Mouse (Mus musculus): ENCODE measurements at regions not wholly inside any gene's neighbourhood (a gene's known extent, or its start where the extent isn't known, plus 50 kb on each side); places are given as distances from the start of the nearest gene placed in this dataset.

DNA sequence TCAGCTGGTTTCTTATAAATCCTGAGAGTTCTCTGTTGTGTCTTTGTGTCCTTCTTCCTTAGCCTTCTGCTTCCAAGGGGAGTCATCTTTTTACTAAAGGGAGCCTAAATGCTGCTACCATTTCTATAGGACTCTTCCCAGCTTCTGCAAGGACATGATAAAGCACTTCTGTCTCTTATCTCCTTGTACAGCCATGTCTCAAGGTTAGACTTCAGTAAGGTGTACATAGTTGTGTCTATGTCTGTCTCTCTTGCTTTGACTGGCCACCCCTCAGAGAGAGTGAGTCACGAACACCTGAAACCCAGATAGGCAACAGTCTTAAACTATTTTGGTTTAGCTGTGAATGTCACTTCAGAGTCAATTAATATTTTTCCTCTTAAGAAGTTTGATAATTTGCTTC, 353.0 kb downstream of the Btg1 start:
- no peak for DNase-seq

DNA sequence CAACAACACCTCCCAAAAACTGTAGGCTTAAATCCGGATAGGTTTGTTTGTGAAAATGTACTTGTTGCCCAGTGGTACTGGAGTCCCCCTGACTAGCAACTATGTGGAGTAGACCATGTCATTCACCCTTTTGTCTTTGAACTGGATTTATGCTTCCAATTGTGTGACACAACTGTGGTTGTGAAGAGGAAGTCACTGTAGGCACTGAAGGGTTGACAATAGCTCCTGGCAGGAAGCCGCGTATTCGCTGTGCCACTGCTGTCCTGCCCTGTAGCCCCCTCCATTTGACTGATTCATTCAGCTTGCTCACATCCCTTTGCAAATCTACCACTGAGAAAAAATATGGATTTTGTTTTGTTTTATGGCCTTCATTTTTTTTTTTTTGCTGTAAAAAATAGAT, 353.9 kb downstream of the Btg1 start:
- DNase-seq = no peak

DNA sequence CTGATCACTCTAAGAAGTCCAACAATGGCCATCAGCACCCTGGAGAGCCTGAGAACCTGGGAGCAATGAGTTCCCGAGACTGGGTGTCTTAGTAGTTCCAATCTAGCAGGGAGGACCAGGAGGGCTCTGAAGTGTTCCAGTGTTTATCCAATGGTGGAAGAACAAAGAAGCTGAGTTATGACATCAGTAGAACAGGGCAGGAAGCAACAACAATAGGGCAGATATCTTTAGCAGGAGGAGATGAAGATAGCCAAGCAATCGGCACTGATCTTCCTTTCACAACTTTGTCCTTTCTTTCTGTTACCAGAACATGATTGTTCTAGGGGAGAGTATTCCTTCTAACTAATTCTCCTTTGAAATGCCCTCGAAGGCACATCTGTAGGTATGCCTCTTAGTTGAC, 355.0 kb downstream of the Btg1 start:
- no peak for DNase-seq

DNA sequence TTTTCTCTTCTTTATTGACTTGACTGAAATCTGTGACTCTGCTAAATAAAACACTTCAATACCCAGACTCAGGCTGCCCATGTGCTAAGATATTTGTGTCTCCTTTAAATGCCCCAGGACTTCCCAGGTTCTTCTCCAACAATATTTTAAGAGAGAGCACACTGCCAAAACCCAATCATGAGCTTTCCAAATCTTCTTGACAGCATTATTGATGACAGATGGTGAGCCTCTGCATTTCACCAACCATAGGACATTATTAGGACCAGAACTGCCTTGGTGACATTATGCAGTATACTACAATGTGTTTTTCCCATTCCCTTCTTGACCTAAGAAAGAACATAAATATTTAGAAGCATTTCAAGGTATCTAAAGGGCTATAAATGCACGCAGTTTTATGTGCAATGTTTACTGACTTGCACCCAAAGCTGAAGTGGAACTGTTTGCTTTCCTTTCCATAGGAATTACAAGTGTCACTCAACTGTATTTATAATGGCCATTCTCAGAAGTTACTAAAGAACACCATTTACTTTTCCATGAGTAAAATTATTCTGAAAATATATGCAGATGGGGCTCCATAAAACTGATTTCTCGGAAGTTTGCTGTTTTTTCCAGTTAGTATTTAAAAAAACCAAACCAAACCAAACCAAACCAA, 357.6 kb downstream of the Btg1 start:
- DNase-seq = no peak

DNA sequence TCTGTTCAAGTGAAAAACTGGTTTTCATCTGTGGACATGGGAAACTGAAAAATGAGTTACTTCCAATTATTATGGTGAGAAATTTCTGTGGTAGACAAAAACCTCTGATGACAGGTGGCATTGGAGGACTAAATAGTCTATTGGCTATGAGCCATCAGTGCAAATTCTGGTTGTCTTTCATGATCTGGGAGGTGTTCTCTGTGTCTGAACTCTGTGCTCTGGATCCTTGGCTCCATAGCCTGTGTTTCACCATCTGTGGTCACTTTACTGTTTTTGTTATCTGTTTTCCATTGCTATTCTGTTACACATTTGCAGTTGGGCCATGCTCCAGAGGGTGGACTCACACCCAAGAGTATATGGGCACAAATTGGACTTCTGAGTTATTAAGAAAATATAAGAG, 359.9 kb downstream of the Btg1 start:
- no peak for DNase-seq

DNA sequence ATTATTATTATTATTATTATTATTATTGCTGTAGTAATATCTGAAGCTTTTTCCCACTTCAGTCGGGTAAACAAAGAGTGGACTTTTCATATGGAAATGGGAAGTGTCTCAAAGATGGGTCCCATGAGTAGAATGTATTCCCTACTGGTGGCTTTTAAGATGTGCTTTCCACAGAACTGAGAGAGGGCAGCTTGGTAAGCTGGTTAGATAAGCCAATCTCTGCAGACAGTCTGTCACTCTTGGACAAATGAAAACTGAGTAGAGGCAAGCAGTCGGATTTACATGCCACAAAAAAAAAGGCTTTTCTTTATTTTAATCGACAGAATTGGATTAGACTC, 363.7 kb downstream of the Btg1 start:
- DNase-seq = no peak

DNA sequence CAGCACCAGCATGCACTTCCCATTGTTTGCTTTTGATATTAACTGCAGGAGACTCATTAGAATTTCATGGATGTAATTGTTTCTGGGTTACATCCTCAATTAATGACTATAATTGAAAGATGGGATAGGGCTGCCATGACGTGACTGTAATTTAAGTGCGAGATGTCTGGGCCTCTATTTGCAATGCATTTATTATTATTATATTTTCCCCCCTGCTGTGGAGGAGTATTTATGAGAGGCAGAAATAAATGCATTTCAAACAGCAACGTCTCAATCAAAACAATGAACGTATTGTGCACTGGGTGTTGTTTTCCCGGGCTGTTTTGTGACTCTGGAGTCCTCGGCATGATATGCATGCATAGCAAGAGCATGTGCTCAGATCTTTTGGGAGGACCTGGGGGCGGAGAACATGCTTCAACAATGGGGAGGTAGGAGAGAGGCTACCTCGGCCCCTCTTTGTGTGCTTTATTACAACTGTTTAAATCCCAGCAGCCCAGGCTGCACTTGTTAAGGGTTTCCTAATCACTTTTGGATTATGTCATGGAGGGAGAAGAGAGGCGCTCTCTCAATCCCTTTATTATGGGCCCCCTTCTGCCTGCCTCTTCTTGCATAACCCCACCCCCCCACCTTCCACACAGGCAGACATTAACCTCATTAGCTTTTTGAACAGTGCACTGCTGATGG, 364.2 kb downstream of the Btg1 start:
- no peak for DNase-seq

DNA sequence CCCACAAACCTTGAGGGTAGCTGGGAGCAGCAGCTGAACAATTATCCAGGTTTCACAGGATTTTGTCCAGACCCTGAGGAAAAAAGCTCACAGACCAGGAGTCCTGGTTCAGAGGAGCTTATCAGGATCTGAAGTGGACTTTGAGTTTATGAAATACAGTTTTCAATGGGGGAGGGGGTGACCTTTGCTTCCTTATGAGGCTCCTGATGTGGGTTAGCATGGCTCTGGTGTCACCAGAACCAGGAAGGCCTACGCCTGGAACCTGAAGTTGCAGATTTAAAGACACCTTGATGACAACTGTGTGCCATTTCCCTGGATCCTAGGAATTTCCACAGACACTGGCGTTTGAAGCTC, 364.7 kb downstream of the Btg1 start:
- no peak for DNase-seq

DNA sequence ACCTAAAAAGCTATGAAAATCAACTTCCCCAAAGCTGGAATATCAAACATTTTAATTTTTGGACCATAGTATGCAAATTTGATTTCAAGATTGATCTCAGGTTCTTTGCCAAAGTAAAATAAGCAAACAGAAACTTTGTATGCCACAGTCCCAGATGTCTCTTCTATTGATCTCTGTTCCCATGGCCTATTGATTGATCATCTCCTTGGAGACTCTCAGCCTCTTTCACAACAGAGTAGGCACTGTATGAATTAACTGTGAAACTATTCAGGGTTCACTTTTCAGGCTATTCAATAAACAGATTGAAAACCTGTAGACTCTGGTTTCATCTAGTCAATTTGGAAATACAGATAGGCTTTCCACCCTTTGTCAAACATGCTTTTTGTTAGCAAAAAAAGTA, 384.1 kb downstream of the Btg1 start:
- no peak for DNase-seq

DNA sequence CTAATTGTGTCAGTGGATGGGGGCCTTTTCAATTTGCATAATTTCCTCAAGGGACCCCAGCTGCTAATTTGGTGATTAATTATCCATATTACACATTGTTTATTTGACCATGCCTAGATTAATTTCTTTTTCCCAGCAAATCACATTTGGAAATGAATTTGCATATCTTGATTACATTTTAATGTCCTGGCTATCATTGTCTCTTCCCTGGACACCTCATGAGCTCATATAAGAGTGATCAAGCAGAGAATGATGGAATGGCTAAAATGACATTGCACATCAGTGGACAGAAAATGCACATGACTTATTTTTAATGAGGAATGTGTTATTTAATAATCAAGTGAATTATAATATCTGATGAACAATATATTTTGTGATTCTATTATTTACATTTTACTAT, 392.1 kb downstream of the Btg1 start:
- no peak for DNase-seq

DNA sequence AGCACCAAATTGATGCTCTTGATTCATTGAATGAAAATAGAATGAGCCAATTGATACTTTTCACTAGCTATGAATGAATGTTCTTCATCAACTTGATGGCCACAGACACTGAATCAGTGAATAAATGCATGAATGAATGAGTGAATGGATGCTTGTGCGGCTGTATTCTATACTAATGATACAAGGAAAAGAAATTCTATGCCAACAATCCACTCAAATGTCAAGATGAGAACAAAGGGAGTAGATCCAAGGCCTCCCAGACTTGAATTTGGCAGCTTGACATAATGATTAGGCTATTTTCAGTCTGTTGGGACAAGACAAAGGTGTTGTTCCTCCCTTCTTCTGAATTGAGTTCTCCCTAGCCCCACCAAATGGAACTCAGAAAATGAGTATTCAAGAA, 393.1 kb downstream of the Btg1 start:
- no peak for DNase-seq

DNA sequence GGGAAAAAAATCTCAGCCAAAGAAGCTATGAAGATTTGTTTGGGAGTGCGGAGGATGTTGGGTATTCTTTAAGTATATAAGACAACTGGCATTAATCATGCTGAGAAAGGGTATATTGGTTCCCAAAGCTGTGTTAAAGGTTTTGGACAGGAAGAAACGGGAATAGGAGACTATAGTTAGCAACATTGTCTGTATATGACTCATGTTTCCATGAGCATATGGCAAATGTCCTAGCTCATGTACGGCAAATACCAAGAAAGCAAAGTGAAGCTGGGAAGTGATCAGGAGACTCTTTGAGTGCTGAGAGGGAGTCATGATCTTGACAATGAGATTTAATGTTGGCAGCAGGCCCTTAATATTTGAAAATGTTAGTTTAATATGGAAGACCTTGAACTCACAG, 401.8 kb downstream of the Btg1 start:
- no peak for DNase-seq

DNA sequence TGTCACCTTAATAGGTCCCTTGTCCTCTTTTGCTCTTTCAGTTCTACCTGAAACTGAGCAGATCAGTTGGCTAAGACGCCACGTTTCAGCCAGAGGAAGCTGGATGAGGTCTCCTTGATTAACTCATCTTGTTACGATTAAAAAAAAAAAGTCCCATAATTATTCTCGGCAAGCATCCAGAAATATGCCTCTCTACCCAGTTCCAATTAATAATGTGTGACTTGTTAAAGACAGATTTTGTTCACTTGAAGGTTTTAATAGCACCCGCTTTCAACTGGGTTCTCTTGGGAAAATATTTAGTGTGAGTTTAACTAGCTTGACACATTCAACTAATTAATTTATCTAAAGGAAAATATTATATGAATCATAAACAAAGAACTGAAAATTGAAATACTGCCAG, 412.0 kb downstream of the Btg1 start:
- DNase-seq = no peak

DNA sequence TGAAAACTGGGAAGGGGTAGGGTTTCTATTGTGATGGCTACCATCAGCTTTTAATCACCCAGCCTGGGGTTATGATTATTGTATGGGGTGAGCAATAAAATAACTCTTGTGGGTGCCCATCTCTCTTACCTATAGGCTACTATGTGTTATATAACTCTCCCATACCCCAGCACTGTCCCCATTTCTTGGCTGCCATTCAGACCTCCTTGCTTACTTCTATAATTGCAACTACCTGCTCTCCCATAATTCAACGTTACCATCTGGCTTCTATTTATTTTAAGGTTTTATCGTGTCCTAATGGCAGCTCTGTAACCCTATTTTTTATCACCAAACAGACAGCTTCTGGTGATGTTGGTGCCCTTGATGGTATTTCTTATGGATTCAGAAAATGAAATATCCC, 414.2 kb downstream of the Btg1 start:
- DNase-seq = no peak

DNA sequence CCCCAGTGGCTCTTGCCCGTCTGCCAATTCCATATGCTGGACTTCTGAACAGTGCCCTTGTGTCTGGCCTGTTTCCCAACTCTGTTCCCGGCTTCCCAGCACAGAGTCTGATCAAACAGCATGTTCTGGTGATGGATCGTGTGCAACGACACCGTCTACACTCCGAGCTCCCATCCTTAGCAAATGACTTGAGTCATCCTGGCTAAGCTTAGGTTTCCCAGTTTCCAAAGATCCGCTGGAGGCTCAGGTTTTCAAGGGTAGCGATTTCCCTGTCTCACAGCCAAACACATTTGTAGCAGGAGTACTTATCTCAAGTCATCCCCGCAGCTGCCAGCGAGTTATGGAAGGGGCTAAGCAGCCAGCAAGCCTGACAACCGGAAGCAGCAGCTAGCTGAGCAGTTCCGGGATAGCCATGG, 418.6 kb downstream of the Btg1 start:
- no peak for DNase-seq

DNA sequence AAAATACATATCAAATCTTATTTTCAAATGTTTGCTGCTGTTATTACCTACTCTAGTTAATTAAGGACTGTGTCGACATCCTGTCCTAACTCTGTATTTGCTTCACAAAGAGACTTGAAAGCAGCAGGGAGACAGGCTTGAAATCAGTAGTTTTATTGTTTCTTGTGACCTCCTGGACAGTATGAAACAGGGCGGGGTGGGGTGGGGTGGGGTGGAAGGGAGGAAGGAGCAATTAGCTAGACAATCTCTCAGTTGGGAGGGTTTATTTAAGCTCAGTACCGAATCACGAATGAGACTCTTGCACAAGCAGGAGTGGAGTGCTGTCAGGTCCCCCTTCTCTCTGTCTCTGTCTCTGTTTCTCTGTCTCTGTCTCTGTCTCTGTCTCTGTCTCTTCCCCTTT, 421.2 kb downstream of the Btg1 start:
- DNase-seq = no peak

DNA sequence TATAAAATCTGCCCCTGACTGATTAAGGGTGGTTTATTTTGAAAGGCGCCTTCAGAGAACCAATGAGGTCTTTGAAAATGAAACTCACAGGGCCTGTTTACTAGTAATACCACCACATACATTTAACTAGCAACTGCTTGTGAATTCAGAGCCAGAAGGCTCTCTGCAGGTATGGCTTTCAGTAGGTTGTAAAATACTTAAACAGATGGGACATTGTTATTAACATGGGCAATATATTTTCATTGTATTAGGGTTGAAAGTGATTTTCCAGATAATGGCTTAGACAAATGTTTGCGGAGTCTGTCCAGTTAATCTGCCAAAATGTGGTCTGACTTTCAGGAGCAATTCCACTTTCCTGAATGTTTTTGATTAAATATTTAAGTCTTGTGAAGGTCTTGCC, 430.8 kb downstream of the Btg1 start:
- DNase-seq = no peak

DNA sequence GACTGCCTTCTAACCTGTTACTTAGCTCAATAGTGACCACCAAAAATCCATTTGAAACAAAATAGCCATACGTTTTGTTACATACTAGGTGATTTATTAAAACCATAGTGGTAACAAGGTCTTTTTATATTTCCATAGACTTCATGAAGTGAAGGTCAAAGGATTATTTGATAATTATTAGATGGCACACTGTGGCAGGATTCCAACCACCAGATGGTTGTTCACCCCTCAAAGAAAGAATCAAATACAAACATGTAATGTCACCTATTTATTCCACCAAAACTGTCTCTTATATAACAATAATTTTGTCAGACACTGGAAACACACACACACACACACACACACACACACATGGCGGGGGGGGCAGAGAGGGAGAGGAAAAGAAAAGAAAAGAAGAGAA, 431.2 kb downstream of the Btg1 start:
- DNase-seq = no peak

DNA sequence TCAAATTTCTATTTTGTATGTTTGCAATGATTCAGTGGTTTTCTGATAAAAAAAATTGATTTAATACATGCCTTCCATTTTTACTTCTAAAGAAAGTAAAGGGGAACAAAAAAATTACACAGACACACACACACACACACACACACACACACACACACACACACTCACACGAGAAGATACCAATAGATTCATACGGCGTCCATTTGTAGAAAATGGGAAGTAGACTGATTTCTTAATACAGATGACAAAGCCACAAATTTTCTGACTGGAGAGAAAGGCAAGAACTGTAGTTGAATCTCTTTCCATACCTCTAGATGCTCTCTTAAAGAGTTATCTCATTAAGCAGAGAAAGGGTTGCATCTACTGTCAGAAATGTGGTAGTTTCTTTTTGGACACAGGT, 424.9 kb upstream of the Dcn start:
- no peak for DNase-seq

DNA sequence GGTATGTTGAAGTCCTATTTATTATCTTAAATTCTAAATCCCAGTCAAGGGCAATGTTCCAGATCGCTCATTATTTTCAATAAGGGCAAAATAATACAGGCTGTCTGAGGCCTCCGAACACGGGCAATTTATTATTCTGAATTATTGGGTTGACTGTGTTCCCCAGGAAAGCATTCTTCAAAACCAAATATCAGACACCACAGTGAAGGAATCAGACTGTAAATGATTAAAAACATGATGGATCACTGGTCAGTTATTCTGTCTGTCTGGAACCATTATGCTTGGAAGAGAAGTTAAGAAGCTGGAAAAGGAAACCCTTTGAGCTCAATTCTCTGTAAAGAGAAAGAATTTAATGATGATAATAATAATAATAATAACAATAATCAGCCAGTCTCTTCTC, 417.4 kb upstream of the Dcn start:
- DNase-seq = no peak

DNA sequence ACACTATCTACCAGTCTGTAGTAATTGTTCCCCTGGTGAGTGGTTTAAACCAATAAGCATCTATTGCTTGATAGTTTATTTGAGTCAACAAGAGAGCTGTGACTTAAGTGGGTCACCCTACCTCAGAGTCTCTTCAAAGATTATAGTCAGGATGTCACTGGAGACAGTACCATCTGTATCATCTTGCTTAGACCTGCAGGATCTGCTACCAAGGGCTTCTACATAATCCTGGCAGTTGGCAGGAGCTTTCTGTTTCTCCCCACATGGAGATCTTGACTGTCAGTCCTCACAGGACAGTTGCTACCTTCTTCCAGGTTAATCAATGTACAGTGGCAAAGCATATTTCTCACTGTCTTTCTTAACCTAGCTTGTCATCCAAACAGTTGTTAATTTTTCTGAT, 414.9 kb upstream of the Dcn start:
- DNase-seq = no peak

DNA sequence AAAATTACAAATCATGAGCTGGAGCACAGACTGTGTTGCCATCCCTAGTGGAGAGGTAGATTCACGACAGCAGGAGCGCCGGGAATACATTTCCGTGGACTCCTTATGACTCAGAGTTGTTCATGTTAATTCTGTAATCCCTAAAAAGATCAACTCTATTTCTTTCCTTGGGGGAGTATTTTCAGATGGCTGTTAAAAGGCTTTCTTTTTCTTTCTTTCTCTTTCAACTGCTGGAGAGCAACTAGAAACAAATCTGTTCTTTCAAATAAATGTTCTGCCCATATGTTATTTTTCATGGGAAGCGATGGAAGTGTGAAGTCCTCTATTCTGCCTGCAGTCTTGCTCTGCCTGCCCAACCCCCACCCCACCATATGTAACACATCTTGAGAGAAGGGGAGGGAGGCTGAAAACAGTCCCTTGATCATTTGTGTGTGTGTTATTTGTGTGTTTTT, 401.4 kb upstream of the Dcn start:
- DNase-seq = no peak

DNA sequence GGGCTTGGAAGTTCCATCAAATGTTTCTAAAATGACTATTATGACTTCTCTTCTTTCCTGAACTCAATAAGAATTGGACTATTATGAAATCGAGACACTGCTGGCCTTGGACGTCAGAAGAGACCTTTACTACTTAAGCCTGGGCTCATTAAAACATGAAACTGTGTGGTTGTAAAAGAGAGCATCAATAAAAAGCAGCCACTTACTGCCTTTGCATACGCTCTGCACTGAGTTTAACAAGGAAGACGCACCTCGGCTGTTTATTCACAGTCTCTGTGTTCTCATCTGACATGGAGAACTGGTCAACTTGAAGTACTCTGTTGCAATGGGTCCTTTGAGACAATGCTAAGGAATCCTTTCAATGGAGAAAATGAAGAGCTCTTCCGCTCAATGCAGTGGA, 399.8 kb upstream of the Dcn start:
- DNase-seq = no peak

DNA sequence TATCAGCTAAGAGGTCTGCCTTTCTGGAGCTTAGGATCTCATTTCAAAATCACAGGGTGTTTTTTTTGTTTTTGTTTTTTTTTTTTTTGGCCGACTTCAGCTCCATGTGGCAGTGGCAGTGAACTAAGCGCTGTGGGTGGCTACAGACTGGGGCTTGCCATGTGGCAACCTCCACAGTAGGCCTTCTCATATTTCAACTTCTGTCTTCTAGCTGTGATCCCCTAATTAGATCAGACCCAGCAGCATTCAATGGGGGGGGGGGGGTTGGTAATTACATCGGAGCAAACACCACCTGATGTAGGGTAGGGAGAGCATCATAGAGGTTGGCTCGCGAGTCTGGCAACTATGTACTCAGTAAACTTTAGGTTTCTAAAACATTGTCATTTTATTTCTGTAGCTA, 392.1 kb upstream of the Dcn start:
- DNase-seq = no peak

DNA sequence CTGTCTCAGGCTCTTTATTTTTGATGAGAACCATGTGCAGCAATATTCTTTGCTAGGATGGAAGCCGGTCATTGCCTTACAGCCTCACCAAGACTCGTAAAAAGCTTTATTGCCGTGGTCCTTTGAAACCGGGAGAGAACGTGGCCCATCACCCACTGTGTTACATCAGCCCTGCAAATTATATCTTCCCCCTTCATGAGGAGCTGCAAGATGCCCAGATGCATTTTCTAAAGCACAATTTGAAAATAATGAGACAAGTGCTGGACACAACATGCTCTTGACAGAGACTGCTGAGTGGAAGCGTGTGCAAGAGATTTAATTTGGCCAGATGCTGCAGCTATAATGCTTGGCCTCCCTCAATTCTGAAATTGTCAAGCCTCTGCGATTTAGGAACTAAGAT, 389.2 kb upstream of the Dcn start:
- DNase-seq = no peak

DNA sequence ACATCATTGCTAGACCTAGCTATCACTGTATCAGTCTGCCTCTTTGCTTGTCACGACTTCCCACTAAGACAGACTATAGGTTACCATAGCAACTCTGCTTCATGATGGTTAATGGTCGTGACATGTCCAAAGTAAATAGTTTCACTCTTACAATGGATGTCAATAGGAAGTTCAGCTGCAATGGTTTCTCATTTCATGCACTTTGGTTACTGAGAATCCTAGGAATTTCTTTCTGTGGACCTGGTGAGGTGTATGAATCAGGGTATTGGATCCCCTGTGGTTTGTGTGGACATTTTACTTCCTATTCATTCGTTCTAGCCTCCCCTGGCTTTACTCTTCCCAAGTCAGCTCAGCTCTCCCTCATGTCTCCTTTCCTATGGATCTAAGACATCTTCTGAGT, 385.5 kb upstream of the Dcn start:
- no peak for DNase-seq
